Comparison of ENCODE assay signal across 9 mouse cellular contexts in the genomic region with DNA sequence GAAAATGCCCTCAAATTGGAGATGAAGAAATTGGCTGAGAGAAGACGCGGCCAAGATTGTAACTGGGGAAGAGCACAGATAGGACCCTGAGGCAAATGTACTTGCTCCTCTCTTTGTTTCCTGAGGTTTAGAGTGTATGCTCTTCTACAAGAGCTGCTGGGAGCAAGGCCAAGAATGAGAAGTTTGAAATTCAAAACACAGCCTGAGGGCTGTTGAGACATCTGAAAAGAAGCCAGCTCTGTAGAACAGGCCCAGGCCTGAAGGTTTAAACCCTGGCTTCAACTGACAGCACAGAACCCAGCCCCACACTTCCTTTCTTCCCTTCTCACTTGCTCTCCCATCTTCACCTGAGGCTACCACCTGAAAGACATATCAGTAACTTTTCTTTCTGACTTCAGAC. TPM values are rescaled to one million over a fixed set of nuclear protein-coding genes. Genes with fewer than 3 reads are reported as not detected.
DNase-seq lines count a peak whose midpoint lies in the region; ATAC-seq and TF ChIP-seq lines count a peak whose summit lies in the region.
"Had no signal": no experiment of that assay in that cellular context is flagged by ENCODE, and none has a peak within 500 bp of the region (broad histone marks: within the 10 kb centered on the region; RNA-seq: fewer than 3 reads in every experiment).

No protein-coding gene starts in this region.

- DNase-seq in kidney, adult 18-20 months, result no peak
- DNase-seq in NIH3T3 (ENCODE audit: low read depth), result peak; percentile 97
- DNase-seq in lung, postnatal 10 days, result peak; percentile 49
- no peak for DNase-seq in left cerebral cortex, adult 2 months (ENCODE audit: extremely low spot score in 1 of 2, low spot score in 2 of 2)
- DNase-seq in right cerebral cortex, adult 18-20 months, result no peak
- DNase-seq: gastrocnemius, postnatal 25 days had no signal

- H3K4me3 ChIP-seq in kidney, embryonic 16.5 days (ENCODE audit: low read length), result no peak overlapping the region
- H3K4me3 ChIP-seq in embryonic fibroblast, embryonic 13.5 days (ENCODE audit: insufficient read depth, low read length), result no peak overlapping the region; the same call in 1 of the 2 replicates
- no peak overlapping the region for H3K4me3 ChIP-seq in left cerebral cortex, adult 2 months
- H3K4me3 ChIP-seq: neural tube, embryonic 13.5 days had no signal

- H3K4me1 ChIP-seq in kidney, embryonic 16.5 days (ENCODE audit: insufficient read depth, low read length), result peaks cover 33% of the 10 kb centered on the region
- peaks cover 7% of the 10 kb centered on the region; the same call in 1 of the 2 replicates for H3K4me1 ChIP-seq in embryonic fibroblast, embryonic 13.5 days (ENCODE audit: control insufficient read depth, insufficient read depth, low read length)

- WGBS in kidney, embryonic 16.5 days, result 93% methylated on average over 2 of the region's 2 CpGs

- no peak overlapping the region for H3K27ac ChIP-seq in kidney, embryonic 16.5 days (ENCODE audit: low read length)
- H3K27ac ChIP-seq in embryonic fibroblast, embryonic 13.5 days (ENCODE audit: insufficient read depth, low read length), result peak overlapping the region; percentile 90
- no peak overlapping the region for H3K27ac ChIP-seq in left cerebral cortex, adult 2 months
- H3K27ac ChIP-seq: neural tube, embryonic 13.5 days had no signal

- no peak overlapping the region for H3K4me2 ChIP-seq in kidney, embryonic 16.5 days (replicated peaks; ENCODE audit: low read depth, low read length)
- H3K4me2 ChIP-seq: neural tube, embryonic 13.5 days had no signal

- H3K9me3 ChIP-seq in kidney, embryonic 16.5 days (ENCODE audit: low read length), result no peaks in the 10 kb centered on the region
- H3K9me3 ChIP-seq: neural tube, embryonic 13.5 days had no signal

- TF ChIP-seq CTCF in embryonic fibroblast, embryonic 13.5 days (IDR thresholded peaks at IDR 0.05; ENCODE audit: borderline replicate concordance, insufficient read depth, low read length), result no peak
- no peak for TF ChIP-seq CTCF in left cerebral cortex, adult 2 months (IDR thresholded peaks at IDR 0.05)

- peak overlapping the region; percentile 45; the same call in 1 of the 2 replicates for H3K9ac ChIP-seq in kidney, embryonic 16.5 days (replicated peaks; ENCODE audit: low read length)

- intact Hi-C loops in left cerebral cortex, adult 2 months (cut with DNase I), result no loop called here

- no peaks in the 10 kb centered on the region for H3K27me3 ChIP-seq in kidney, embryonic 16.5 days (ENCODE audit: insufficient read depth, low read length)
- H3K27me3 ChIP-seq: neural tube, embryonic 13.5 days had no signal

- ATAC-seq in kidney, embryonic 16.5 days (ENCODE audit: low FRiP score, low TSS enrichment), result no peak

- peaks cover 46% of the 10 kb centered on the region for H3K36me3 ChIP-seq in kidney, embryonic 16.5 days (ENCODE audit: insufficient read depth, low read length)

- TF ChIP-seq POLR2A in embryonic fibroblast, embryonic 13.5 days (IDR thresholded peaks at IDR 0.05; ENCODE audit: low read depth, low read length), result no peak

RNA-seq across cellular contexts. Expression of a gene that starts 13.1 kb away (rescaled TPM):
- 141 and 146 TPM in 2 replicates for polyA plus RNA-seq in kidney, embryonic 16.5 days (2015; fragmentation: Nextera tagmentation; extraction: Ambion mirVana)
- 203 and 309 TPM in 2 replicates for polyA plus RNA-seq in embryonic fibroblast, embryonic 13.5 days (2011; ENCODE audit: insufficient read length, low read depth, missing spikeins)
- total RNA-seq in left cerebral cortex, adult 2 months (2021), result 100 to 1,000 TPM; 144 to 154 TPM

RNA-seq across cellular contexts. Expression of a gene that starts 25.6 kb away (rescaled TPM):
- 101 and 108 TPM in 2 replicates for polyA plus RNA-seq in kidney, embryonic 16.5 days (2015; fragmentation: Nextera tagmentation; extraction: Ambion mirVana)
- 46.5 and 52.3 TPM in 2 replicates for polyA plus RNA-seq in embryonic fibroblast, embryonic 13.5 days (2011; ENCODE audit: insufficient read length, low read depth, missing spikeins)
- 10 to 100 TPM; 48.5 to 53.1 TPM for total RNA-seq in left cerebral cortex, adult 2 months (2021)

RNA-seq across cellular contexts. Expression of a gene that starts 30.5 kb away (rescaled TPM):
- 1.9 and 2.0 TPM in 2 replicates for polyA plus RNA-seq in kidney, embryonic 16.5 days (2015; fragmentation: Nextera tagmentation; extraction: Ambion mirVana)
- not detected in 2 replicates for polyA plus RNA-seq in embryonic fibroblast, embryonic 13.5 days (2011; ENCODE audit: insufficient read length, low read depth, missing spikeins)
- 1 to 10 TPM; 1.4 to 1.8 TPM for total RNA-seq in left cerebral cortex, adult 2 months (2021)
- total RNA-seq: gastrocnemius, postnatal 25 days had no signal

RNA-seq across cellular contexts. Expression of a gene that starts 31.2 kb away (rescaled TPM):
- 150 and 154 TPM in 2 replicates for polyA plus RNA-seq in kidney, embryonic 16.5 days (2015; fragmentation: Nextera tagmentation; extraction: Ambion mirVana)
- 97.6 and 114 TPM in 2 replicates for polyA plus RNA-seq in embryonic fibroblast, embryonic 13.5 days (2011; ENCODE audit: insufficient read length, low read depth, missing spikeins)
- 10 to 100 TPM; 71.2 to 77.9 TPM for total RNA-seq in left cerebral cortex, adult 2 months (2021)

RNA-seq across cellular contexts. Expression of a gene that starts 46.5 kb away (rescaled TPM):
- 0.11 and 0.14 TPM in 2 replicates for polyA plus RNA-seq in kidney, embryonic 16.5 days (2015; fragmentation: Nextera tagmentation; extraction: Ambion mirVana)
- polyA plus RNA-seq in embryonic fibroblast, embryonic 13.5 days (2011; ENCODE audit: insufficient read length, low read depth, missing spikeins), result not detected in 2 replicates
- 100 to 1,000 TPM; 152 to 155 TPM for total RNA-seq in left cerebral cortex, adult 2 months (2021)
- total RNA-seq: gastrocnemius, postnatal 25 days had no signal

Comparison
In these comparisons a context has a peak if more than half of its experiments do, and no peak if none do; other contexts are left out.
1. DNase-seq: peak in NIH3T3 (single experiment) and lung, postnatal 10 days (single experiment); none in kidney, adult 18-20 months (single experiment), left cerebral cortex, adult 2 months (0 of 2) and right cerebral cortex, adult 18-20 months (single experiment).